Mouse (Mus musculus) bone marrow macrophage, adult 2 months (primary cell): ENCODE data around the gene Unc93b1.

ENCODE experiments used
- CTCF ChIP-seq: IDR thresholded peaks from 2 replicates; pipeline ENCODE4 v1.5.1; 2012; ENCODE audit warnings: low read depth, mild to moderate bottlenecking, low read length, moderate library complexity
- POLR2A ChIP-seq: IDR thresholded peaks from 2 replicates; pipeline ENCODE4 v1.6.1; 2012; ENCODE audit warnings: mild to moderate bottlenecking, low read depth, low read length, borderline replicate concordance

GRCm38 (mm10) chr19:3904363-3904675, 30.7 kb upstream of the Unc93b1 start:
- TF ChIP-seq CTCF: no peak
- TF ChIP-seq POLR2A: no peak
